Mouse (Mus musculus): ENCODE results near the gene Ltbr.
"Not testable (repeated sequence)": the region's sequence is repeated elsewhere in the genome, so short reads cannot be mapped to it uniquely, and the experiment has no call there.

Ltbr gene

GRCm38 (mm10) chr6:125308921-125309320 lies 4.8 kb downstream of the Ltbr start:
- DNase-seq, result no peak

- DNase-seq, result no peak
These were observed 6.6 kb downstream of the Ltbr start for GRCm38 (mm10) chr6:125307091-125307490.

DNA sequence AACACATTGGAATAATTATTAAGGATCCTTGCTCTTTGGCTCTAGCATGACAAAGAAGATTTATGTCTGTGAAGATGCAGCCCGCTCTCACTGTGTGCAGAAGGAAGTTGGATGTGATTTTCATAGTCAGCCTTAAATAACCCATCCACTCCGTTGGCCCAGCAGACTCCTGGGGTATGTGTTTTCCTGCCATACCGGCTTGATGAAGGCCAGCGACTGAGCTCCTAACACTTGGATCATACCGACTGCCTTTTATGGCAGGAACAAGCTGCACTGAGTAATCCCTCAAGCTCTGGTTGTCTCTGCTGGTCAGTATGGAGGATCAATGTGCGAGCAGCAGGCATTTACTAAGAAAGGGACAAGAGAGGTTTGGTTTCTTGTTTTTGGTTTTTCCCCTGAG lies 8.2 kb downstream of the Ltbr start:
- DNase-seq, result no peak

- DNase-seq, result not testable (repeated sequence)
These were observed 9.3 kb downstream of the Ltbr start for GRCm38 (mm10) chr6:125304408-125304807.

GRCm38 (mm10) chr6:125303242-125303641 lies 10.4 kb downstream of the Ltbr start:
- DNase-seq, result no peak

- DNase-seq, result peak; percentile 65
These were observed 11.3 kb downstream of the Ltbr start for GRCm38 (mm10) chr6:125302231-125302982.

DNA sequence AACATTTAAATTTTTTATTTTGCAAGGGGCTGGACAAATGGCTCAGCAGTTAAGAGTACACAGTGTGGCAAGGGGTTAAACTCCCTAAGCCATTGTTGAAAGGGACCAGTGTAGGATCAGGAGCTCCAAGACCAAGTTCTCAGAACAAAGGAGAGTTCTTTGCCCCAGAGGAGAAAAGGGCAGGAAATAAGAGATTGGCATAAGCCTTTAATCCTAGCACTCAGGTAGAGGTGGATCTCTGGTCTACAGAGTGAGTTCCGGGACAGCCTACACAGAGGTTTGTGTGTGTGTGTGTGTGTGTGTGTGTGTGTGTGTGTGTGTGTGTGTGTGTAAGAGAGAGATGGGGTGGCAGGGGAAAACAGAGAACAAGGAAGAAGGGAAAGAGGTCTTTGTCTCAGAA lies 12.7 kb downstream of the Ltbr start:
- DNase-seq, result no peak

DNA sequence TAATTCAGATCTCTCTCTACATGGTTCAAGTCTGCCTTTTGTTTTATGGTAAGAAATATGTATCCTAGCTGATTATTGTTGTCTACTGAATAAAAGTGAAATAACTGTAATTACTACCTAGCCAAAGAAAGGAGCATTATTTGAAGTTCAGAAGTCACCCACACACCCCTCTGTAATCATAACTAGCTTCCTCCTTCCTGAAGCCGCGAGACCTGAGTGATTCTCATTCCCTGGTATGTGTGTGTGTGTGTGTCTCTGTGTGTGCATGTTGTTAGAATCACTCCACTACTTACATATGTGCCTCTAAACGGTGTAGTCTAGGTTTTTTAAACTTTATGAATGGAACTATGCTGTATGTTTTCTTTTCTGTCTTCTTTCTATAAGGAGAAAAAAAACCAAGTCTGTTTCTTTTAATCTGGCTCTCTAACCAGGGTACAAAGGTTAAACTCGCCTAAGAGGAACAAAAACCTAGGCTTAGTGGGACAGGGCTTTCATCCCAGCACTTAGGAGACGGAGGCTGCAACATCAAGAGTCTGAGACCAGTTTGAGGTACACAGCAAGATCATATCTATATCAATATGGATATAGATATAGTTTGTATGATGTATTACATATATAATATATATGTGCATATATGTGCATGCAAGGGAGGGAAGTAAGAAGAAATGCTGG lies 16.4 kb downstream of the Ltbr start:
- DNase-seq, result no peak

DNA sequence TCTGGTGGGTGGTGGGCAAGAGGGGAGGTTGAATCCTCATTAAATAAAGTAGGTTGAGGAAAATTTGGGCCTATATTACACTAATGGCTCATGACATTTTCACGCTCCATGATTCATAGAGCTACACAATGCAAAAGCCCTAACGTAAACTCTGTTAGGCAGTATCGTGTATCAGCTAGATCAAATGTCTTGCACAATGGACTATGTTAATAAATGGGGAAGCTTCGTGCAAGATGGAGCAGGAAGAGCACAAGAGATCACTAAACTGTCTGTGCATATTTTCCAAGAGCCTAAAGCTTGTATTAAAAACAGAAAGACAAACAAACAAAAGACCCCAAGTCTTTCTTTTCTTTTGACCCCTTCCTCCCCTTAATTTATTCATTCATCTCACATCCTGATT lies 19.6 kb downstream of the Ltbr start:
- DNase-seq, result no peak

DNA sequence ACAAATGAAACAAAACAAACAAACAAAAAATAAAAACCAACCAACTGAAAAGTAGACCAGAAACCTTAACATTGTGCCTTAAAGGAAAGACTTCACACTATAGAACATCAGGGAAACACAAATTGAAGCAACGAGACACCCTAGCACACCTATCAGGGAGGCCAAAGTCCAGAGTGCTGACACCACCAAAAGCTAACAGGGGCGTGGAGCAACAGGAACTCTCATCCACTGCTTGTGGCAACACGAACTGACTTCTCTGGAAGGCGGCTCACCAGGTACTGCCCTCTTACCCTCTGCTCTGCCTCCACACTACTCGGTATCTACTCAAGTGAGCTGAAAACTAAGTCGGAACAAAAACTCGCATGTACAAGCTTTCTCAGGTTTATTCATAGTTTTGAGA lies 21.4 kb downstream of the Ltbr start:
- no peak for DNase-seq

GRCm38 (mm10) chr6:125291329-125291728 lies 22.4 kb downstream of the Ltbr start:
- DNase-seq, result no peak

GRCm38 (mm10) chr6:125288730-125289129 lies 25.0 kb downstream of the Ltbr start:
- DNase-seq, result no peak

GRCm38 (mm10) chr6:125286944-125287343 lies 26.7 kb downstream of the Ltbr start:
- no peak for DNase-seq

DNA sequence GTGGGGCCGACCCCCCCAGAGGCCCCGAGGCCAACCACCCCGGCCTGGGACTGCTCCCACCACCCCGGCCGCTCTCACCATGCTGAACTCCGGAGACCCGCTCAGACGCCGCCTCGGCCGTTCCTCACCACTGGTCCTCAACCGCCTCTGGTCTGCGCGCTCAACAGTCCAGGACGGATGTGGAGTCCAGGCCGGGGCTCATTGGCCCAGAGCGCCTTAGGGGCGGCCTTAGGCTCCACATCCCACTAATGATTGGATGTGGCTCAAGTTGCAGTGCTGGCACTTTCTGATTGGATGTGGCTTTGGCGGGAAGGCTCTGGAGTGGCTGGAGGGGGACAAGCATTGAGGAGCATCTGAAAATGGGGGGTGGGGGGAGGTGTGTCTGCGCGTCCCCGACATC lies 27.8 kb downstream of the Ltbr start, which contains the start of gene Tuba3a:
TSS of gene Tuba3a (minus strand) at position 153 of the 400 bp plus-strand sequence.
- no peak for DNase-seq

- no peak for DNase-seq
These were observed 28.9 kb downstream of the Ltbr start for GRCm38 (mm10) chr6:125284751-125285150.

DNA sequence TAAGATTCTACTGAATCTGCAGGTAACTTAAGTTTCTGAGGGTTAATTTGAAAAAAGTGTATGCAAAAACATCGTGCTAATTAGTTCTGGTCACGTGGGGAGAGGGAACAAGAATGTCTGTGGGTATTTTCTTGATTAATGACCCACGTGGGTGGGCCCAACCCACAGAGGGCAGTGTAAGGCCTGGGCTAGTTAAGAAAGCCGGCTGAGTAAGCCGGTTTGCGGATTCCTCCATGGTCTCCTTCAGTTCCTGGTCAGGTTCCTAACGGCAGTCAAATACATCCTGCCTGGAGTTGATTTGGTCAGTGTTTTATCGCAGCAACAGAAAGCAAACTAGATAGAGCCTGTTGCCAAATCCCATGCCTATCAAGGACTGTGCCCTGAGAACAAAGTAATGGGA lies 29.4 kb downstream of the Ltbr start:
- DNase-seq, result peak; percentile 47

- DNase-seq, result not testable (repeated sequence)
These were observed 31.0 kb downstream of the Ltbr start for GRCm38 (mm10) chr6:125282721-125283120.

DNA sequence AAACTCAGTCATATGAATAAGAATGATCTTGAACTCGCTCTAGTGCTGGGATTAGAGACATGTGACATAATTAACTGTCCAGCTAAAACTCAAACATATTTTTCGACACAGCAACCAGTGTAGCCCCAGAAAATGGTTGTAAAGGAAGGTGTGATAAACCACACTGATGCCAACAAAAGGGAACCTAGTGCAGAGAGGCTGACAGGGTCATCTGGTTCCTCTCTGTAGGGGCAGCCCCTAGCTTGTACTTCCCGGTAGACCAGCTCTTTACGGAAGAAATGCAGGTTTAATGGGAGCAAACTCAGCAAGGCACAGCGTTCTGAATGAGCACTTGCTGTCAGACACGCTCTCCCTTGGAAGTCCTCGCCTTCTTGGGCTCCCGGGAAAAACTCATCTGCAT lies 34.0 kb downstream of the Ltbr start:
- no peak for DNase-seq

GRCm38 (mm10) chr6:125274841-125275563 lies 38.7 kb downstream of the Ltbr start:
- peak; percentile 77 for DNase-seq

GRCm38 (mm10) chr6:125272228-125272785 lies 41.4 kb downstream of the Ltbr start:
- DNase-seq, result no peak

- DNase-seq, result peak; percentile 94
These were observed 42.0 kb downstream of the Ltbr start for GRCm38 (mm10) chr6:125271455-125272227.

- DNase-seq, result no peak
These were observed 44.9 kb downstream of the Ltbr start for GRCm38 (mm10) chr6:125268799-125269198.

DNA sequence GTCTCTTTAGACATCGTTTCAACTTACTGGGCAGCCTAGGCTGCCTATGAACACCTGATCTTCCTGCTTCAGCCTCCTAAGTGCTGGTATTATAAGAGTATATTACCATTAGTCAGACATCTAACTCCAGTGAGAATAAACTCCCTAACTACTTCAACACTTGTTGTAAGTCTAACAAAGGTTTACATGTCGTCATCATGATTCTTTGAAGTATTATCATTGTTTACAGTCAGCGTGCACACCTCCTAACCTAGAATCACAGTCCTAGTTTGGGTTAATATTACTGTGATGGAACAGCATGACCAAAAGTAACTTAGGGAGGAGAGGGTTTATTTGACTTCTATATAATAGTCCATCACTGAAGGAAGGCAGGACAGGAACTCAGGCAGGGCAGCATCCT lies 46.2 kb downstream of the Ltbr start:
- no peak for DNase-seq
